Comparison of ENCODE assay signal across 7 mouse cellular contexts in the genomic region with DNA sequence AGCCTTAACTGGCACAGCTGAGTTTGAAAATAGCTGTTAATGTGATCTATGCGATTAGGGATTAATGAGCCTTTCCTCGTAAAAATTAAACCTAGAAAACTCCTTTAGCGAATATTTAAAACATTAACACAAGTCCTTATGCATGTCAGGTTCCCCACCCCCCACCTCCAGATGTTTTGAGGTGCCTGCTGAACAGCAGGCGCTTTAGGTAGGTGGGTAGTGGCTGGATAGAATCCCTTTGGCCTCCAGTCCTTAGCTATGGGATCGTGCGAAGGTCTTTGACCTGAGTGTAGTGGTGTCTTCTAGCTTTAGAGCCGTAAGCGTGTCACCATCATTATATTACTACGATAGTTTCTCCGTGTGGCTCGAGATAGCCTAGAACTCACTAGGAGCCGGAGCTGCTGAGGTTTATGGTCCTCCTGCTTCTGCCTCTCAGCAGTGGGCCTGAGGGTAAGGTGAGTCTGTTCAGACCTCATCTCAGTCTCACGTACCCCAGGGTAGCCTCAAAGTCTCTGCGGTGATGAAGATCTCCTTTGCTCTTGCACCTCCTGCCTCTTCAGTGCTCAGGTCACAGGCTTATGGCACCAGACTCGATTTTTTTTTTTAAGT. TPM values are rescaled to one million over a fixed set of nuclear protein-coding genes. Genes with fewer than 3 reads are reported as not detected.
DNase-seq lines count a peak whose midpoint lies in the region; ATAC-seq and TF ChIP-seq lines count a peak whose summit lies in the region.

No protein-coding gene starts in this region.

- H3K27ac ChIP-seq in ES-E14 (ENCODE audit: insufficient read depth, low read depth, low read length, poor library complexity, severe bottlenecking): no peak overlapping the region
- peak overlapping the region; percentile 100 for H3K27ac ChIP-seq in forebrain, embryonic 13.5 days
- peak overlapping the region; percentile 99 for H3K27ac ChIP-seq in kidney, embryonic 16.5 days (ENCODE audit: low read length)

- H3K27me3 ChIP-seq in C2C12 (ENCODE audit: control insufficient read depth, insufficient read depth, insufficient read length) (no peaks in the 10 kb centered on the region), myocyte (ENCODE audit: control insufficient read depth, insufficient read depth, insufficient read length) (no peaks in the 10 kb centered on the region)
- peaks cover 6% of the 10 kb centered on the region; the same call in 1 of the 2 replicates for H3K27me3 ChIP-seq in forebrain, embryonic 13.5 days
- H3K27me3 ChIP-seq in kidney, embryonic 16.5 days (ENCODE audit: insufficient read depth, low read length): no peaks in the 10 kb centered on the region

- in situ Hi-C loops in ES-E14 (cut with MboI; ENCODE audit: low sequenced_read_pairs in 2 of 2, unreplicated experiment in 2 of 2): no loop called here

- DNase-seq in ES-E14 (ENCODE audit: low read depth, low spot score): no peak
- no peak for DNase-seq in urinary bladder, postnatal 4 days (ENCODE audit: low spot score in 2 of 2)
- DNase-seq in urinary bladder, adult 2 months (ENCODE audit: low spot score): no peak

- H3K79me2 ChIP-seq in C2C12 (ENCODE audit: control insufficient read depth, insufficient read depth): peaks cover 74% of the 10 kb centered on the region
- H3K79me2 ChIP-seq in myocyte (ENCODE audit: control insufficient read depth, insufficient read depth): peaks cover 55% of the 10 kb centered on the region

- H3K9me3 ChIP-seq in ES-E14 (ENCODE audit: control insufficient read depth, insufficient read depth, low read depth, low read length): no peaks in the 10 kb centered on the region
- no peaks in the 10 kb centered on the region for H3K9me3 ChIP-seq in forebrain, embryonic 13.5 days (replicated peaks)
- H3K9me3 ChIP-seq in kidney, embryonic 16.5 days (ENCODE audit: low read length): no peaks in the 10 kb centered on the region

- H3K36me3 ChIP-seq in C2C12 (ENCODE audit: control insufficient read depth, insufficient read depth) (peaks cover 7% of the 10 kb centered on the region), ES-E14 (ENCODE audit: control insufficient read depth, insufficient read depth, low read length, poor library complexity, severe bottlenecking) (no peaks in the 10 kb centered on the region), myocyte (ENCODE audit: control insufficient read depth, insufficient read depth) (no peaks in the 10 kb centered on the region)
- H3K36me3 ChIP-seq in forebrain, embryonic 13.5 days (ENCODE audit: poor library complexity, severe bottlenecking): peaks cover 6% of the 10 kb centered on the region; the same call in 1 of the 2 replicates
- no peaks in the 10 kb centered on the region for H3K36me3 ChIP-seq in kidney, embryonic 16.5 days (ENCODE audit: insufficient read depth, low read length)

- peaks cover 34% of the 10 kb centered on the region for H3K79me3 ChIP-seq in C2C12 (ENCODE audit: low read depth)

- peak overlapping the region; percentile 66 for H3K4me2 ChIP-seq in forebrain, embryonic 13.5 days
- peak overlapping the region; percentile 85 for H3K4me2 ChIP-seq in kidney, embryonic 16.5 days (replicated peaks; ENCODE audit: low read depth, low read length)
- peak overlapping the region; percentile 90 for H3K4me2 ChIP-seq in myocyte (ENCODE audit: low read depth)

- TF ChIP-seq POLR2A in myocyte (IDR thresholded peaks at IDR 0.05; ENCODE audit: insufficient read length, low read depth): no peak

- H3ac ChIP-seq in C2C12 (ENCODE audit: control insufficient read depth, insufficient read length, low read depth) (peak overlapping the region; percentile 27), myocyte (ENCODE audit: control insufficient read depth, insufficient read length) (peak overlapping the region; percentile 97)

- no peak for ATAC-seq in forebrain, embryonic 13.5 days
- no peak for ATAC-seq in kidney, embryonic 16.5 days (ENCODE audit: low FRiP score, low TSS enrichment)

- no peak for TF ChIP-seq CTCF in C2C12 (IDR thresholded peaks at IDR 0.05; ENCODE audit: control insufficient read depth, insufficient read depth, insufficient read length)

- H3K4me1 ChIP-seq in ES-E14 (ENCODE audit: control insufficient read depth in 2 of 2, insufficient read depth in 2 of 2, low read length in 2 of 2, poor library complexity in 1 of 2): peaks cover 7 to 12% of the 10 kb centered on the region in 2 experiments; a peak in 2 of 4 replicates
- peaks cover 49% of the 10 kb centered on the region for H3K4me1 ChIP-seq in forebrain, embryonic 13.5 days
- H3K4me1 ChIP-seq in kidney, embryonic 16.5 days (ENCODE audit: insufficient read depth, low read length): peaks cover 45% of the 10 kb centered on the region

- 29% methylated on average over 15 of the region's 15 CpGs for WGBS in forebrain, embryonic 13.5 days
- 14% methylated on average over 15 of the region's 15 CpGs for WGBS in kidney, embryonic 16.5 days

- H3K4me3 ChIP-seq in C2C12 (ENCODE audit: insufficient read depth, poor library complexity, severe bottlenecking) (peak overlapping the region; percentile 84), ES-E14 (ENCODE audit: insufficient read depth in 1 of 2, low read depth in 1 of 2, low read length in 2 of 2, poor library complexity in 1 of 2, severe bottlenecking in 1 of 2) (peak overlapping the region; percentile 52 to 91), myocyte (peak overlapping the region; percentile 57)
- H3K4me3 ChIP-seq in forebrain, embryonic 13.5 days: peak overlapping the region; percentile 83
- H3K4me3 ChIP-seq in kidney, embryonic 16.5 days (ENCODE audit: low read length): peak overlapping the region; percentile 99

- no peak overlapping the region; the same call in 1 of the 2 replicates for H3K9ac ChIP-seq in ES-E14 (ENCODE audit: insufficient read depth, low read depth, low read length, poor library complexity, severe bottlenecking)
- H3K9ac ChIP-seq in forebrain, embryonic 13.5 days: peak overlapping the region; percentile 82
- H3K9ac ChIP-seq in kidney, embryonic 16.5 days (replicated peaks; ENCODE audit: low read length): peak overlapping the region; percentile 94

TF ChIP-seq in C2C12, 6 proteins besides CTCF, POLR2A, EP300 and RAD21:
- TF ChIP-seq FOSL1 (IDR thresholded peaks at IDR 0.05; ENCODE audit: insufficient read depth, low read length, poor library complexity, severe bottlenecking): no peak
- no peak for TF ChIP-seq CEBPB (IDR thresholded peaks at IDR 0.05; ENCODE audit: low read depth)
- no peak for TF ChIP-seq MYOG (IDR thresholded peaks at IDR 0.05; ENCODE audit: control insufficient read depth, extremely low read depth, insufficient read length)
- no peak for TF ChIP-seq MYOD1 (IDR thresholded peaks at IDR 0.05; ENCODE audit: control insufficient read depth, insufficient read length, low read depth)
- TF ChIP-seq USF1 (IDR thresholded peaks at IDR 0.05; ENCODE audit: low read depth): no peak
- TF ChIP-seq MAX (IDR thresholded peaks at IDR 0.05): no peak

TF ChIP-seq in ES-E14, 5 proteins besides CTCF, POLR2A, EP300 and RAD21:
- TF ChIP-seq HCFC1 (IDR thresholded peaks at IDR 0.05; ENCODE audit: borderline replicate concordance, insufficient read depth, low read length): no peak
- no peak for TF ChIP-seq CHD2 (IDR thresholded peaks at IDR 0.05; ENCODE audit: low read depth, low read length)
- TF ChIP-seq MAFK (IDR thresholded peaks at IDR 0.05; ENCODE audit: insufficient read depth, low read depth, low read length): no peak
- no peak for TF ChIP-seq ZNF384 (IDR thresholded peaks at IDR 0.05; ENCODE audit: low read depth, low read length)
- no peak for TF ChIP-seq ZC3H11A (IDR thresholded peaks at IDR 0.05; ENCODE audit: borderline replicate concordance, low read depth, low read length)

TF ChIP-seq in myocyte, 11 proteins besides CTCF, POLR2A, EP300 and RAD21 (continues in another document):
- no peak for TF ChIP-seq USF1 (IDR thresholded peaks at IDR 0.05; ENCODE audit: low read depth)
- TF ChIP-seq TCF3 (IDR thresholded peaks at IDR 0.05; ENCODE audit: insufficient read length, low read depth): no peak
- TF ChIP-seq SRF (IDR thresholded peaks at IDR 0.05; ENCODE audit: control insufficient read depth, insufficient read length, low read depth): no peak
- TF ChIP-seq CEBPB (IDR thresholded peaks at IDR 0.05; ENCODE audit: insufficient read depth, poor library complexity, severe bottlenecking): no peak
- TF ChIP-seq TCF12 (IDR thresholded peaks at IDR 0.05; ENCODE audit: insufficient read depth, poor library complexity, severe bottlenecking): no peak
- TF ChIP-seq MAX (IDR thresholded peaks at IDR 0.05; ENCODE audit: low read depth): no peak
- TF ChIP-seq POLR2AphosphoS2 (IDR thresholded peaks at IDR 0.05; ENCODE audit: insufficient read length, low read depth): no peak
- TF ChIP-seq MYOD1 (IDR thresholded peaks at IDR 0.05; ENCODE audit: control insufficient read depth in 1 of 3, insufficient read length in 2 of 3, low read depth in 2 of 3): no peak

RNA-seq across cellular contexts. Expression of a gene that starts 1.5 kb away (rescaled TPM):
- 9.8 TPM for polyA plus RNA-seq in C2C12 (2012; fragmentation: generic; extraction: Trizol)
- total RNA-seq in ES-E14 (2012; rRNA removed): 13.3 and 16.4 TPM in 2 replicates
- 48.8 and 51.4 TPM in 2 replicates for polyA plus RNA-seq in forebrain, embryonic 13.5 days (2015; fragmentation: Nextera tagmentation; extraction: Ambion mirVana)
- 37.0 and 39.1 TPM in 2 replicates for polyA plus RNA-seq in kidney, embryonic 16.5 days (2015; fragmentation: Nextera tagmentation; extraction: Ambion mirVana)
- polyA plus RNA-seq in myocyte (2012; fragmentation: generic; extraction: Trizol): 10.1 TPM
- 17.8 and 18.7 TPM in 2 replicates for polyA plus RNA-seq in urinary bladder, adult 2 months (2012; rRNA removed)

RNA-seq across cellular contexts. Expression of a gene that starts 1.9 kb away (rescaled TPM):
- 3.4 TPM for polyA plus RNA-seq in C2C12 (2012; fragmentation: generic; extraction: Trizol)
- total RNA-seq in ES-E14 (2012; rRNA removed): 4.4 and 5.3 TPM in 2 replicates
- polyA plus RNA-seq in forebrain, embryonic 13.5 days (2015; fragmentation: Nextera tagmentation; extraction: Ambion mirVana): 3.0 and 3.7 TPM in 2 replicates
- polyA plus RNA-seq in kidney, embryonic 16.5 days (2015; fragmentation: Nextera tagmentation; extraction: Ambion mirVana): 10.2 and 10.3 TPM in 2 replicates
- 3.6 TPM for polyA plus RNA-seq in myocyte (2012; fragmentation: generic; extraction: Trizol)
- 40.7 and 41.9 TPM in 2 replicates for polyA plus RNA-seq in urinary bladder, adult 2 months (2012; rRNA removed)

RNA-seq across cellular contexts. Expression of a gene that starts 31.2 kb away (rescaled TPM):
- polyA plus RNA-seq in C2C12 (2012; fragmentation: generic; extraction: Trizol): 0.25 TPM
- total RNA-seq in ES-E14 (2012; rRNA removed): 2.1 and 3.9 TPM in 2 replicates
- 4.4 and 5.4 TPM in 2 replicates for polyA plus RNA-seq in forebrain, embryonic 13.5 days (2015; fragmentation: Nextera tagmentation; extraction: Ambion mirVana)
- 3.1 and 4.0 TPM in 2 replicates for polyA plus RNA-seq in kidney, embryonic 16.5 days (2015; fragmentation: Nextera tagmentation; extraction: Ambion mirVana)
- polyA plus RNA-seq in myocyte (2012; fragmentation: generic; extraction: Trizol): 0.05 TPM
- polyA plus RNA-seq in urinary bladder, adult 2 months (2012; rRNA removed): 0.15 and 0.16 TPM in 2 replicates

RNA-seq across cellular contexts. Expression of a gene that starts 56.5 kb away (rescaled TPM):
- polyA plus RNA-seq in C2C12 (2012; fragmentation: generic; extraction: Trizol) (0.78 TPM), myocyte (2012; fragmentation: generic; extraction: Trizol) (1.5 TPM)
- total RNA-seq in ES-E14 (2012; rRNA removed): 5.6 and 6.3 TPM in 2 replicates
- polyA plus RNA-seq in forebrain, embryonic 13.5 days (2015; fragmentation: Nextera tagmentation; extraction: Ambion mirVana): 16.0 and 16.6 TPM in 2 replicates
- 12.3 and 12.6 TPM in 2 replicates for polyA plus RNA-seq in kidney, embryonic 16.5 days (2015; fragmentation: Nextera tagmentation; extraction: Ambion mirVana)
- 5.2 and 6.1 TPM in 2 replicates for polyA plus RNA-seq in urinary bladder, adult 2 months (2012; rRNA removed)
